Mouse (Mus musculus) frontal cortex, postnatal 36 days (tissue): Measurements from ENCODE around the gene Pgam2.
"Not testable (repeated sequence)": the region's sequence is repeated elsewhere in the genome, so short reads cannot be mapped to it uniquely, and the experiment has no call there.

Experiments
- DNase-seq, 2 experiments: peaks; one replicate each; pipeline ENCODE4 v3.0.0; 2022; ENCODE audit warnings: low spot score in 2 of 2

The Pgam2 gene

GRCm38 (mm10) chr11:5803551-5803981, at the start of gene Pgam2:
Gene Pgam2, minus strand, starts transcription at chr11:5803733.
- DNase-seq: peak in 1 of 2 experiments; percentile 37

- DNase-seq: no peak
Observed at GRCm38 (mm10) chr11:5852314-5852713, 48.8 kb upstream of the Pgam2 start.

GRCm38 (mm10) chr11:5851021-5851736, 47.6 kb upstream of the Pgam2 start:
- no peak for DNase-seq

- no peak for DNase-seq
Observed at GRCm38 (mm10) chr11:5850452-5850851, 46.9 kb upstream of the Pgam2 start.

- DNase-seq: no peak
Observed at GRCm38 (mm10) chr11:5849316-5849715, 45.8 kb upstream of the Pgam2 start.

- peak; percentile 36 to 65 for DNase-seq
Observed at GRCm38 (mm10) chr11:5848741-5849140, 45.2 kb upstream of the Pgam2 start.

- no peak for DNase-seq
Observed at GRCm38 (mm10) chr11:5846639-5847345, 43.3 kb upstream of the Pgam2 start.

GRCm38 (mm10) chr11:5843131-5843530, 39.6 kb upstream of the Pgam2 start:
- no peak for DNase-seq

GRCm38 (mm10) chr11:5841751-5842150, 38.2 kb upstream of the Pgam2 start:
- no peak for DNase-seq

GRCm38 (mm10) chr11:5840346-5840745, 36.8 kb upstream of the Pgam2 start:
- DNase-seq: no peak

GRCm38 (mm10) chr11:5837251-5838246, 34.0 kb upstream of the Pgam2 start, which contains the start of gene Polm:
Gene Polm, minus strand, starts transcription at chr11:5838016.
- DNase-seq: peak; percentile 80 to 86

- peak in 1 of 2 experiments; percentile 22 for DNase-seq
Observed at GRCm38 (mm10) chr11:5836126-5836525, 32.6 kb upstream of the Pgam2 start.

- no peak for DNase-seq
Observed at GRCm38 (mm10) chr11:5835057-5835456, 31.5 kb upstream of the Pgam2 start.

- no peak for DNase-seq
Observed at GRCm38 (mm10) chr11:5834506-5834905, 31.0 kb upstream of the Pgam2 start.

- DNase-seq: no peak
Observed at GRCm38 (mm10) chr11:5829327-5829726, 25.8 kb upstream of the Pgam2 start.

GRCm38 (mm10) chr11:5828509-5829191, 25.1 kb upstream of the Pgam2 start:
- DNase-seq: no peak

- no peak for DNase-seq
Observed at GRCm38 (mm10) chr11:5827931-5828330, 24.4 kb upstream of the Pgam2 start.

GRCm38 (mm10) chr11:5825432-5825831, 21.9 kb upstream of the Pgam2 start:
- no peak for DNase-seq

GRCm38 (mm10) chr11:5819223-5819622, 15.7 kb upstream of the Pgam2 start:
- DNase-seq: no peak

GRCm38 (mm10) chr11:5813381-5813780, 9.8 kb upstream of the Pgam2 start:
- no peak for DNase-seq

- not testable (repeated sequence) for DNase-seq
Observed at GRCm38 (mm10) chr11:5809487-5809886, 6.0 kb upstream of the Pgam2 start.
